Mouse (Mus musculus) limb, embryonic 11.5 days (tissue): ENCODE results near the gene Smarce1. TPM values are rescaled to one million over a fixed set of nuclear protein-coding genes. Genes with fewer than 3 reads are reported as not detected.
"Not testable (repeated sequence)": the region's sequence is repeated elsewhere in the genome, so short reads cannot be mapped to it uniquely, and the experiment has no call there.

ENCODE experiments used
- ATAC-seq: fragments of 200-750 bp; cut with Nextera tagmentation; 2 replicates; pipeline ENCODE4 v1.8.0; 2017; ENCODE audit warnings: low read depth; ENCODE audit not compliant: insufficient number of reproducible peaks, low FRiP score, low TSS enrichment
- DNase-seq: peaks from one replicate; pipeline ENCODE4 v3.0.0-alpha.2; 2015; ENCODE audit warnings: low spot score
- H3K27ac ChIP-seq: fragments of 300-500 bp; sonication (generic); replicated peaks from 2 replicates; pipeline ENCODE4 v1.5.1; 2014; ENCODE audit warnings: low read depth, mild to moderate bottlenecking, low read length
- H3K27me3 ChIP-seq: fragments of 300-500 bp; sonication (generic); 2 replicates; pipeline ENCODE4 v1.6.1; 2014; ENCODE audit warnings: mild to moderate bottlenecking, low read length, mixed read lengths; ENCODE audit not compliant: control insufficient read depth, insufficient read depth
- H3K36me3 ChIP-seq: fragments of 300-500 bp; sonication (generic); 2 replicates; pipeline ENCODE4 v1.6.1; 2014; ENCODE audit warnings: mild to moderate bottlenecking, low read length, moderate library complexity, mixed read lengths; ENCODE audit not compliant: control insufficient read depth, insufficient read depth
- H3K4me1 ChIP-seq: fragments of 300-500 bp; sonication (generic); 2 replicates; pipeline ENCODE4 v1.6.1; 2014; ENCODE audit warnings: low read length, mixed read lengths; ENCODE audit not compliant: control insufficient read depth, insufficient read depth
- H3K4me2 ChIP-seq: fragments of 300-500 bp; sonication (generic); 2 replicates; pipeline ENCODE4 v1.6.1; 2014; ENCODE audit warnings: low read depth, mild to moderate bottlenecking, moderate library complexity; ENCODE audit not compliant: severe bottlenecking
- H3K4me3 ChIP-seq: fragments of 300-500 bp; sonication (generic); 2 replicates; pipeline ENCODE4 v1.5.1; 2014; ENCODE audit warnings: low read depth, low read length
- H3K9ac ChIP-seq: fragments of 300-500 bp; sonication (generic); 2 replicates; pipeline ENCODE4 v1.6.1; 2014; ENCODE audit warnings: mild to moderate bottlenecking, low read length
- H3K9me3 ChIP-seq: fragments of 300-500 bp; sonication (generic); 2 replicates; pipeline ENCODE4 v1.6.1; 2016; ENCODE audit warnings: low read length; ENCODE audit not compliant: control insufficient read depth
- WGBS: fragments of 180-500 bp; shearing (Covaris S2); extraction: QIAGEN DNeasy Blood & Tissue Kit; methylation state at CpG from one replicate; pipeline ENCODE4 v1.1.7; 2014; 5-methylcytosine and 5-hydroxymethylcytosine counted together
- polyA plus RNA-seq: library from polyadenylated mRNA; unstranded; fragments of >200 nt; fragmentation: Nextera tagmentation; extraction: Ambion mirVana; gene quantifications from 2 replicates; pipeline ENCODE4 v1.2.1, GENCODE M21; 2014

Gene Smarce1
- polyA plus RNA-seq, 1 experiment from 2014 or later = 261 TPM

GRCm38 (mm10) chr11:99255316-99255715, 24.5 kb upstream of the Smarce1 start:
- Histone ChIP-seq H3K9ac (no peak overlapping the region), H3K36me3 (no peaks in the 10 kb centered on the region), H3K4me1 (no peaks in the 10 kb centered on the region), H3K4me3 (no peak overlapping the region), H3K27me3 (no peaks in the 10 kb centered on the region), H3K4me2 (no peak overlapping the region), H3K9me3 (no peaks in the 10 kb centered on the region), H3K27ac (no peak overlapping the region)
- no peak for DNase-seq
- WGBS = 97% methylated on average over 8 of the region's 8 CpGs
- no peak for ATAC-seq

- 73% methylated on average over 2 of the region's 2 CpGs for WGBS
- DNase-seq (no peak), ATAC-seq (no peak)
- no peak overlapping the region for H3K9ac ChIP-seq
- H3K4me2 ChIP-seq = no peak overlapping the region
- H3K27ac ChIP-seq = no peak overlapping the region
- H3K9me3 ChIP-seq = no peaks in the 10 kb centered on the region
- H3K27me3 ChIP-seq = no peaks in the 10 kb centered on the region
- no peaks in the 10 kb centered on the region for H3K4me1 ChIP-seq
- no peak overlapping the region for H3K4me3 ChIP-seq
- H3K36me3 ChIP-seq = no peaks in the 10 kb centered on the region
Observed at GRCm38 (mm10) chr11:99253893-99254292, 23.1 kb upstream of the Smarce1 start.

- Histone ChIP-seq H3K4me1 (no peaks in the 10 kb centered on the region), H3K27me3 (no peaks in the 10 kb centered on the region), H3K4me3 (no peak overlapping the region), H3K36me3 (no peaks in the 10 kb centered on the region), H3K9ac (no peak overlapping the region), H3K9me3 (no peaks in the 10 kb centered on the region), H3K4me2 (no peak overlapping the region), H3K27ac (no peak overlapping the region)
- DNase-seq = no peak
- no peak for ATAC-seq
- WGBS = 79% methylated on average over 8 of the region's 8 CpGs
Observed at GRCm38 (mm10) chr11:99252671-99253070, 21.9 kb upstream of the Smarce1 start.

GRCm38 (mm10) chr11:99250666-99251065, 19.8 kb upstream of the Smarce1 start:
- ATAC-seq = no peak

GRCm38 (mm10) chr11:99250241-99250640, 19.4 kb upstream of the Smarce1 start:
- no peak overlapping the region for H3K27ac ChIP-seq
- H3K4me2 ChIP-seq = no peak overlapping the region
- no peaks in the 10 kb centered on the region for H3K27me3 ChIP-seq
- ATAC-seq (no peak), DNase-seq (no peak)
- no peak overlapping the region for H3K9ac ChIP-seq
- no peaks in the 10 kb centered on the region for H3K9me3 ChIP-seq
- H3K36me3 ChIP-seq = no peaks in the 10 kb centered on the region
- no peaks in the 10 kb centered on the region for H3K4me1 ChIP-seq
- WGBS = 70% methylated on average over 5 of the region's 5 CpGs
- no peak overlapping the region for H3K4me3 ChIP-seq

More at GRCm38 (mm10) chr11:99250666-99251065, 19.8 kb upstream of the Smarce1 start:
- H3K4me1 ChIP-seq = no peaks in the 10 kb centered on the region
- WGBS = 77% methylated on average over 3 of the region's 3 CpGs
- H3K27me3 ChIP-seq = no peaks in the 10 kb centered on the region
- H3K4me2 ChIP-seq = no peak overlapping the region
- no peak overlapping the region for H3K4me3 ChIP-seq
- H3K9ac ChIP-seq = no peak overlapping the region
- H3K27ac ChIP-seq = no peak overlapping the region
- no peaks in the 10 kb centered on the region for H3K36me3 ChIP-seq
- no peak for DNase-seq
- H3K9me3 ChIP-seq = no peaks in the 10 kb centered on the region

GRCm38 (mm10) chr11:99249115-99249514, 18.3 kb upstream of the Smarce1 start:
- WGBS = 72% methylated on average over 4 of the region's 4 CpGs
- H3K4me1 ChIP-seq = no peaks in the 10 kb centered on the region
- no peak overlapping the region for H3K4me3 ChIP-seq
- no peaks in the 10 kb centered on the region for H3K36me3 ChIP-seq
- H3K27me3 ChIP-seq = no peaks in the 10 kb centered on the region
- DNase-seq (peak; percentile 39), ATAC-seq (no peak)
- no peak overlapping the region for H3K9ac ChIP-seq
- H3K27ac ChIP-seq = no peak overlapping the region
- no peaks in the 10 kb centered on the region for H3K9me3 ChIP-seq
- no peak overlapping the region for H3K4me2 ChIP-seq

GRCm38 (mm10) chr11:99247916-99248315, 17.1 kb upstream of the Smarce1 start:
- Histone ChIP-seq H3K27ac (no peak overlapping the region), H3K4me1 (peaks cover 4% of the 10 kb centered on the region; the same call in 1 of the 2 replicates), H3K4me2 (no peak overlapping the region), H3K9ac (no peak overlapping the region), H3K36me3 (no peaks in the 10 kb centered on the region), H3K9me3 (no peaks in the 10 kb centered on the region), H3K27me3 (no peaks in the 10 kb centered on the region), H3K4me3 (no peak overlapping the region)
- ATAC-seq = no peak
- WGBS = 94% methylated on average over 4 of the region's 4 CpGs
- DNase-seq = no peak

GRCm38 (mm10) chr11:99244519-99244918, 13.7 kb upstream of the Smarce1 start:
- H3K9ac ChIP-seq, DNase-seq, ATAC-seq, H3K4me1 ChIP-seq, H3K9me3 ChIP-seq, H3K4me3 ChIP-seq, H3K4me2 ChIP-seq, H3K27ac ChIP-seq, H3K27me3 ChIP-seq, H3K36me3 ChIP-seq: not testable (repeated sequence)
- 47% methylated on average over 3 of the region's 3 CpGs for WGBS

- peak within 1 kb of the TSS; percentile 37; the same call in 1 of the 2 replicates for H3K4me2 ChIP-seq
- no peak within 1 kb of the TSS for H3K27ac ChIP-seq
- ATAC-seq (no peak), DNase-seq (no peak)
- peaks cover 4% of the 10 kb centered on the region; the same call in 1 of the 2 replicates for H3K4me1 ChIP-seq
- no peak within 1 kb of the TSS for H3K9ac ChIP-seq
- whole genome bisulfite sequencing = 5% methylated on average over 17 of the region's 17 CpGs
- peak within 1 kb of the TSS; percentile 16; the same call in 1 of the 2 replicates for H3K4me3 ChIP-seq
- H3K9me3 ChIP-seq = no peaks in the 10 kb centered on the region
- no peaks in the 10 kb centered on the region for H3K27me3 ChIP-seq
- H3K36me3 ChIP-seq = no peaks in the 10 kb centered on the region
Observed at GRCm38 (mm10) chr11:99243820-99244374, 13.1 kb upstream of the Smarce1 start, which contains the start of gene Krt222. Krt222 (minus strand) TSS chr11:99244085.
